Mouse (Mus musculus): ENCODE results near the gene Senp7. TPM values are rescaled to one million over a fixed set of nuclear protein-coding genes. Genes with fewer than 3 reads are reported as not detected.
"Not testable (repeated sequence)": the region's sequence is repeated elsewhere in the genome, so short reads cannot be mapped to it uniquely, and the experiment has no call there.

The Senp7 gene
- polyA plus RNA-seq, 1 experiment from 2014 or later = 28.8 TPM

GRCm38 (mm10) chr16:56096401-56097018 is 48.4 kb downstream of the Senp7 start:
- H3K4me3 ChIP-seq (replicated peaks); ATAC-seq (replicated peaks; ENCODE audit: low FRiP score); H3K4me1 ChIP-seq; H3K9me3 ChIP-seq (replicated peaks); H3K9ac ChIP-seq; H3K27me3 ChIP-seq; H3K27ac ChIP-seq; H3K4me2 ChIP-seq: not testable (repeated sequence)
- peaks cover 36% of the 10 kb centered on the region for H3K36me3 ChIP-seq

- Histone ChIP-seq H3K9me3 (replicated peaks) (0 out of 2 replicates have a peak, but pooled peaks cover 4% of the 10 kb centered on the region), H3K36me3 (peaks cover 29% of the 10 kb centered on the region), H3K9ac (no peak overlapping the region), H3K4me1 (no peaks in the 10 kb centered on the region), H3K27me3 (no peaks in the 10 kb centered on the region), H3K4me2 (no peak overlapping the region), H3K27ac (no peak overlapping the region), H3K4me3 (replicated peaks) (no peak overlapping the region)
- ATAC-seq (replicated peaks; ENCODE audit: low FRiP score) = no peak
- WGBS = 85% methylated on average over 3 of the region's 3 CpGs
Observed at GRCm38 (mm10) chr16:56115706-56116105, 67.6 kb downstream of the Senp7 start.

- ATAC-seq (replicated peaks; ENCODE audit: low FRiP score) = no peak
- Histone ChIP-seq H3K36me3 (peaks cover 31% of the 10 kb centered on the region), H3K27me3 (no peaks in the 10 kb centered on the region), H3K4me2 (no peak overlapping the region), H3K4me1 (no peaks in the 10 kb centered on the region), H3K9me3 (replicated peaks) (0 out of 2 replicates have a peak, but pooled peaks cover 4% of the 10 kb centered on the region), H3K9ac (no peak overlapping the region), H3K27ac (no peak overlapping the region), H3K4me3 (replicated peaks) (no peak overlapping the region)
- 89% methylated on average over 5 of the region's 5 CpGs for WGBS
Observed at GRCm38 (mm10) chr16:56116155-56116554, 68.0 kb downstream of the Senp7 start.

GRCm38 (mm10) chr16:56117327-56118180 is 69.4 kb downstream of the Senp7 start:
- Histone ChIP-seq H3K9me3 (replicated peaks) (0 out of 2 replicates have a peak, but pooled peaks cover 4% of the 10 kb centered on the region), H3K36me3 (peaks cover 26% of the 10 kb centered on the region), H3K4me2 (no peak overlapping the region), H3K27ac (no peak overlapping the region), H3K4me3 (replicated peaks) (no peak overlapping the region), H3K27me3 (no peaks in the 10 kb centered on the region), H3K9ac (no peak overlapping the region), H3K4me1 (no peaks in the 10 kb centered on the region)
- no peak for ATAC-seq (replicated peaks; ENCODE audit: low FRiP score)
- 91% methylated on average over 10 of the region's 10 CpGs for WGBS

- H3K27ac ChIP-seq = no peak overlapping the region
- H3K4me1 ChIP-seq = no peaks in the 10 kb centered on the region
- H3K36me3 ChIP-seq = peaks cover 38% of the 10 kb centered on the region
- H3K4me2 ChIP-seq = no peak overlapping the region
- 87% methylated on average over 5 of the region's 5 CpGs for WGBS
- H3K27me3 ChIP-seq = no peaks in the 10 kb centered on the region
- H3K4me3 ChIP-seq (replicated peaks) = no peak overlapping the region
- no peaks in the 10 kb centered on the region for H3K9me3 ChIP-seq (replicated peaks)
- no peak overlapping the region for H3K9ac ChIP-seq
- no peak for ATAC-seq (replicated peaks; ENCODE audit: low FRiP score)
Observed at GRCm38 (mm10) chr16:56122517-56122916, 74.4 kb downstream of the Senp7 start.

GRCm38 (mm10) chr16:56124045-56124444 is 75.9 kb downstream of the Senp7 start:
- no peaks in the 10 kb centered on the region for H3K4me1 ChIP-seq
- no peak overlapping the region for H3K4me3 ChIP-seq (replicated peaks)
- no peak overlapping the region for H3K27ac ChIP-seq
- H3K9ac ChIP-seq = no peak overlapping the region
- H3K36me3 ChIP-seq = peaks cover 47% of the 10 kb centered on the region
- no peaks in the 10 kb centered on the region for H3K27me3 ChIP-seq
- H3K4me2 ChIP-seq = no peak overlapping the region
- H3K9me3 ChIP-seq (replicated peaks) = no peaks in the 10 kb centered on the region
- WGBS = 89% methylated on average over 3 of the region's 3 CpGs
- no peak for ATAC-seq (replicated peaks; ENCODE audit: low FRiP score)

- H3K9me3 ChIP-seq (replicated peaks) = no peaks in the 10 kb centered on the region
- no peak for ATAC-seq (replicated peaks; ENCODE audit: low FRiP score)
- no peak overlapping the region for H3K4me3 ChIP-seq (replicated peaks)
- no peak overlapping the region for H3K9ac ChIP-seq
- no peak overlapping the region for H3K27ac ChIP-seq
- WGBS = 40% methylated on average over 3 of the region's 3 CpGs
- peaks cover 17% of the 10 kb centered on the region; the same call in 1 of the 2 replicates for H3K36me3 ChIP-seq
- no peaks in the 10 kb centered on the region for H3K27me3 ChIP-seq
- H3K4me1 ChIP-seq = no peaks in the 10 kb centered on the region
- no peak overlapping the region for H3K4me2 ChIP-seq
Observed at GRCm38 (mm10) chr16:56131666-56132065, 83.5 kb downstream of the Senp7 start.

- Histone ChIP-seq H3K36me3 (0 out of 2 replicates have a peak, but pooled peaks cover 8% of the 10 kb centered on the region), H3K9ac (no peak overlapping the region), H3K27ac (no peak overlapping the region), H3K4me2 (no peak overlapping the region), H3K27me3 (no peaks in the 10 kb centered on the region), H3K9me3 (replicated peaks) (no peaks in the 10 kb centered on the region), H3K4me1 (no peaks in the 10 kb centered on the region), H3K4me3 (replicated peaks) (no peak overlapping the region)
- WGBS = 53% methylated on average over 4 of the region's 4 CpGs
- no peak for ATAC-seq (replicated peaks; ENCODE audit: low FRiP score)
Observed at GRCm38 (mm10) chr16:56134149-56134548, 86.0 kb downstream of the Senp7 start.

GRCm38 (mm10) chr16:56137672-56138071 is 89.5 kb downstream of the Senp7 start:
- not testable (repeated sequence) for ATAC-seq (replicated peaks; ENCODE audit: low FRiP score); H3K9ac ChIP-seq; H3K4me3 ChIP-seq (replicated peaks); H3K4me2 ChIP-seq; H3K36me3 ChIP-seq; H3K4me1 ChIP-seq; H3K9me3 ChIP-seq (replicated peaks); H3K27ac ChIP-seq; H3K27me3 ChIP-seq
- WGBS = 91% methylated on average over 5 of the region's 5 CpGs

GRCm38 (mm10) chr16:56139921-56140320 is 91.8 kb downstream of the Senp7 start:
- no peak overlapping the region for H3K4me2 ChIP-seq
- H3K9ac ChIP-seq = no peak overlapping the region
- H3K36me3 ChIP-seq = 0 out of 2 replicates have a peak, but pooled peaks cover 8% of the 10 kb centered on the region
- no peaks in the 10 kb centered on the region for H3K9me3 ChIP-seq (replicated peaks)
- H3K4me3 ChIP-seq (replicated peaks) = no peak overlapping the region
- WGBS = 85% methylated on average over 3 of the region's 3 CpGs
- no peaks in the 10 kb centered on the region for H3K27me3 ChIP-seq
- no peak for ATAC-seq (replicated peaks; ENCODE audit: low FRiP score)
- H3K4me1 ChIP-seq = no peaks in the 10 kb centered on the region
- no peak overlapping the region for H3K27ac ChIP-seq

- Histone ChIP-seq H3K4me1 (no peaks in the 10 kb centered on the region), H3K4me3 (replicated peaks) (no peak overlapping the region), H3K4me2 (no peak overlapping the region), H3K9me3 (replicated peaks) (no peaks in the 10 kb centered on the region), H3K27ac (no peak overlapping the region), H3K9ac (no peak overlapping the region), H3K27me3 (no peaks in the 10 kb centered on the region), H3K36me3 (no peaks in the 10 kb centered on the region)
- WGBS = 96% methylated on average over 17 of the region's 17 CpGs
- no peak for ATAC-seq (replicated peaks; ENCODE audit: low FRiP score)
Observed at GRCm38 (mm10) chr16:56144876-56145555, 96.9 kb downstream of the Senp7 start.

GRCm38 (mm10) chr16:56147679-56148078 is 99.5 kb downstream of the Senp7 start:
- Histone ChIP-seq H3K4me2 (no peak overlapping the region), H3K27ac (no peak overlapping the region), H3K9ac (no peak overlapping the region), H3K9me3 (replicated peaks) (no peaks in the 10 kb centered on the region), H3K4me3 (replicated peaks) (no peak overlapping the region), H3K36me3 (no peaks in the 10 kb centered on the region), H3K27me3 (no peaks in the 10 kb centered on the region), H3K4me1 (no peaks in the 10 kb centered on the region)
- WGBS = 39% methylated on average over 2 of the region's 2 CpGs
- no peak for ATAC-seq (replicated peaks; ENCODE audit: low FRiP score)

Measured in kidney, embryonic 15.5 days (tissue).